Mouse (Mus musculus) adrenal gland, postnatal 14 days (tissue): Measurements from ENCODE around the gene Nfatc2ip. TPM values are rescaled to one million over a fixed set of nuclear protein-coding genes. Genes with fewer than 3 reads are reported as not detected.

Experiments used
- DNase-seq: peaks from one replicate; pipeline ENCODE4 v3.0.0; 2021; ENCODE audit warnings: mixed read lengths
- microRNA-seq, 2 experiments: library from miRNA; unstranded; fragments of <30 nt; microRNA quantifications; one replicate each; pipeline ENCODE4 v1.2.0; 2021
- total RNA-seq: library from RNA; stranded (reverse); gene quantifications from 2 replicates; pipeline ENCODE4 v1.2.3, GENCODE M21; 2021

Nfatc2ip gene
- total RNA-seq, 1 experiment from 2014 or later, result 7.1 TPM

DNA sequence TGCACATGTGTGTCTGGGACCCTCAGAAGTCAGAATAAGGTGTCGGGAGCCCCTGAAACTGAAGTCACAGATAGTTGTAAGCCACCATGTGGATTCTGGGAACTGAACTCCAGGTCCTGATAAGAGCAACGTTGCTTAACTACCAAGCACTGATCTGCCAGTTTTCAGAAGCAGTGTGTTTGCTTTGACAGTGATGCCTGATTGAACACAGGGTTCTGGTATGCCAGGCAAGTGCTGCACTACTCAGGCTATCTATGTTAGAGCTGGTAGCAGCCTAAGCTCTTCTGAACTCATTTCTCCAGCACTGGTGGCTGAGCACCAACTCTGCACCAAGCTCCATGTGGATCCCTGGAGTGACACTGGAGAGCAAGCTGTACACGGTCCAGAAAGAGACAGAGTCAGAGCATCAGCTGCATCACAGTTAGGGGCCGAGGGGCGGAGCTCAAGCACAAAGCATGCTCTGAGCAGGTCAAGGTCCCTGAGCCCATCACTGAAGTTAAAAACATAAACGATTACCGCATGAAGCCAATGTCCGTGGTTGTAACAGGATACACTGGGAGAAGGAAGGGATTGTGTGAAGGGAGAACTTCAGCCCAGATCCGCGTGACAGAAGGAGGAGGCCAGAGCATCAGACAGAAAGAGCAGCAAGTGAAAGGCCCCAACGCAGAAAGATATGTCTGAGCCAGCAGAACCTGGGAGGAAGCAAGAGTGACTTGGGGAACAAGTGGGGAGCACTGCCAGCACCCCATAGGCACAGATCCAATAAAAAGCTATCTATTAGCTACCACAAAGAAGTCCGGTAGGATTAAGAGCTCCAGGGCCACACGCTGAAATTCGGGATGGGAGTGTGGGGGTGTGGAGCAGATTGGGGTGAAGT lies 41.6 kb downstream of the Nfatc2ip start:
- DNase-seq, result peak; percentile 30

DNA sequence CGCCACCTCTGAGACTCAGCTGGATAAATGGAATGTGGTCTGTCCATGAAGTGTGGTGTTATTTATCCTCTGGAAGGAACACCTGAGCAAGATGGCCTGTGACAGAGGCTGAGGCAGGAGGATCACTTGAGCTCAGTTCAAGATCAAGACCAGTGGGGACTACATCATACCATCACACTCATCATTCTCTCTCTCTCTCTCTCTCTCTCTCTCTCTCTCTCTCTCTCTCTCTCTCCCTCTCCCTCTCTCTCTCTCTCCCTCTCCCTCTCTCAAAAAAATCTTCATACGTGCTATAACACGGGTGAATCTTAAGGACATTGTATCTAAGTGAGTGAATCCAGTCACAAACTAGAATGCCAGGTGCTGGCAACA lies 42.6 kb downstream of the Nfatc2ip start:
- no peak for DNase-seq

DNA sequence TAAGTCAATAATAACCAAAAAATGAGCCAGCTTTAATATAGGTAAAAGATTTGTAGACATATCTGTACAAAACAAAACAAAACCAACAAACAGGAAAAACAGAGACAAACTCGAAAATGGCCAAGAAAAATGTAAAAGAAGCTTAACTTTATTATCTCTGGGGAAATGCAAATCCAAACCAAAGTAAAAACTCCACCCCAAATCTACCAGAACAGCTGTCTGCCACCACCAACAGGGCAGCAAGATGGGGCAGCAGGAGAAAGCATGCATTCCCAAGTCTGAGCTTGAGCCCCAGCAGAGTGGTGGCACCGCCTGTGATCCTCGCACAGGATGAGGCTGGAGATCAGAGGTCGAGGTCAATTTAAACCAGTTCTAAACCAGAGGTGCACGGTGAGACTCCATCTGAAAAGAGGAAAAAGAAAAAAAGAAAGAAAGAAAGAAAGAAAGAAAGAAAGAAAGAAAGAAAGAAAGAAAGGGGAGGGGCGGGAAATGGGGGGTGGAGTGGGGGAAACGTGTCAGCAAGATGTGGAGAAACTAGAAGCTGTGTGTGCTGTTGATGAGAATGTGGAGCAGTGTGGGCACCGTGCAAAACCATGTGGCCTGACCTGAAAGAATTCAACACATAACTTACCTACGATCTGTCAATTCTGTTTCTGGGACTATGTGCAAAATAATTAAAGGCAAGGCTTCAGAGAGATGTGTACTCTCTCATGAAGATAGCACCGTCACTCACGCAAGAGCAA lies 43.1 kb downstream of the Nfatc2ip start:
- DNase-seq, result no peak

DNA sequence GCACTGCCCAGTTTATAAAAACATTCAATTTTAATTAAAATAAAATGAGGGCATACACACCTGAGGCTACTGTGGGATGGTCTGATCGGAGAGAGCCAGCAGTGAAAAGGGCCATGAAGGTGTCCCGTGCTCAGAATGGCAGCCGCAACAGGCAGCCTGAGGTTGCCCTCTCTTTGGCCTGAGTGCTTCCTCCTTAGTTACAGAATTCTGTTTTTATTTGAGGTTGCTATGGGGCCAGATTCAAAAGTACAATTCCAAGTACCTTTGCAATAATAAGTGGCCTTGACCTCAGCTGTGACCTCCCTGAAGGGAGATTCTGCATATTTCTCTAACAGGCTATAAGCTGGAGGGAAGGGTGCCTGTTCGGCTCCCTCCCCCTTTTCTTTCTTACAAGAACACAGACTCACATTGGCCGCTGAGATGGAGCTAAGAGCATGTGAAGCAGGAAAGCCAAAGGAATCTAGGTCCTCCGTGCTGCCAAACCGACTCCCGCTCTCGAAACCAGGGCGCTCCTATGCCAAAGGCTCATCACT lies 45.1 kb downstream of the Nfatc2ip start:
- no peak for DNase-seq

DNA sequence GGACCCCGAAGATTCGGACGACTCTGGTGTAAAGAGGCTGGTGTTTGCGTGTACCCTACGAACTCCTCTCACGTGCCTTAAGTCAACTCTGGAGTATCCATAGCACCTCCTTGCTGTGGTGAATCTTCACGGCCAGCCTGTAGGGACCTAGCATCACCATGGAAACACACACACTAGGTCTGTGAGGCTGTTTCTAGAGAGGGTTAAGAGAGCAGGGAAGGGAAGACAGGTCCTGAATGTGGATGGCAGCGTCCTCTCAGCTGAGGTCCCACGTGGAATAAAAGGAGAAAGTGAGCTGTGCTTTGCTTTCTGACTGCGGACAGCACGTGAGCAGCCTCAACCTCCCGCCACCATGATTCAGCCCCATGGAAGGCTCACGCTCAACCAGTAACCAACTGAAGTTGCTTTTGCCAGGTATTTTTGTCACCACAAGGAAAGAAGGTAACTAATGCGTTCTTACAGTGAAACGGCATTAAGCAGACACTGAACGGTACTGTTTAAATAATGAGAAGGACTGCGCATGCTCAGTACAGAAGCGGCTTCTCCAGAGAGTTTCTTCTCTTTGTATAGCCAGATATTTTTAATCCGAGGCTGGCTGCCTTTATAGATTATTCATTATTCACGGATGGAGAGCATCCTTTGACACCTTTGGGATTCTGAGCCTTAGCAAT lies 45.7 kb downstream of the Nfatc2ip start:
- no peak for DNase-seq

DNA sequence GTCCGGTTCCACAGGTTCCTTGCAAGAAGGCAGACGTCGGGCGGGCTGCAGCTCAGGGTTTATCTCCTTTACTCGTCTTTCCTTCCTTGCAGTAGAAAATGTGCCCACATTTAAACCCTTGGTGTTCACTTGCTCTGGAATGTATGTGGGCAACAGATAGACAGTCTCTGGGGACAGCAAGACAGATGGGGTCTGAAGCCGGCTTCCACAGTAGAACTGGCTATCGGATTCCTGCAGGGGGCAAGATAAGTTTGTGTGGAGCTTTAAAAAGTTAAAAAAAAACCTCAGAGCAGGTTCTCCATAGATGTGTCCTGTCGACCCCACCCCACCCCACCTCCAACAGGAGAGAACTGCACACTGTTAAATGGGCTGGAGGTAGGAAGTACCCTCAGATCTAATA lies 48.2 kb downstream of the Nfatc2ip start:
- no peak for DNase-seq

DNA sequence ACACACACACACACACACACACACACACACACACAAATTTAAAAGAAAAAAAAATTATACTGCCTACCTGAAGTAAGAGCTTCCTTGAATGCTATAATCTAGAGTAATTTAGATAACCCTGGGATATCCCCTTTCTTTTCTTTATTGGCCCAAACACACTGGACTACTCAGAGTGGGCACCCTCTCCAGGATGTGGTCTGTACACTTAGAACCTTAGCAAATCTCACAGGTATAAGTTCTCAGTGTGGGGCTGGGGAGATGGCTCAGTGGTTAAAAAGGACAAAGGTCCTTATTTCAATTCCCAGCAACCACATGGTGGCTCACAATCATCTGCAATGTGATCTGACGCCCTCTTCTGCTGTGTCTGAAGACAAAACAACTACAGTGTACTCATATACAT lies 49.4 kb downstream of the Nfatc2ip start:
- DNase-seq, result no peak

DNA sequence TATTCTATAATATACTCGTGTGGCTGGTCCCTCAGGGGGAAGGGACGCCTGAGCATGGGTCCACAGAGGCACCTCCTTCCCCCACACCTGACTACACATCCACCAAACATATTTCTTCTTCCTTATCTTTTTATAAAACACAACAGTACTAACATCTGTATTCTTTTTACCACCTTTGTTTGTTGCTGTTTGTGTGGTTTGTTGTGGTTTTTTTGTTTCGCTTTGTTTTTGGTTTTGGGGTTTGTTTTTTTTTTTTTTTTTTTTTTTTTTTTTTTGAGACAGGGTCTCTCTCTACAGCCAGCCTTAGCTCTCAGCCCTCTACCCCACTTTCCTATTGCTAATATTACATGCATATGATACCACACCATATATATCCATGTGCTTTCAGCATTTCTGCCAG lies 50.6 kb downstream of the Nfatc2ip start:
- no peak for DNase-seq

DNA sequence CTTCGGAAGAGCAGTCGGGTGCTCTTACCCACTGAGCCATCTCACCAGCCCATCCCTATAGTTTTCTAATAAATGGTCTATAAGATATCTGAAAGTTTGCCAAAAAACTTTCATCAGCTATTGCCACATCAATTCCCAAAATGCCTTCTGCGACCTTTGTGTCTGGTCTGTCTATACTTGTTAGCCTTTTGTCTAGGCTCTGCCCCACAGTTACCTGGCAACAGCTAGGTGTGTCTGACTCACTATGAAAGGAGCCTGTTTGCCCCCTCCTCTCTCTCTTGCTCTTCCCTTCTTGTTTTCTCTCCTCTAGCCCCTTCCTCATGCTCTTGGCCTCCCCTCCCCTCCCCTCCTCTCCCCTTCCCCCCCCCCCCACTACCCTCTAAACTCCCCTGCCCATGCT lies 51.0 kb downstream of the Nfatc2ip start:
- no peak for DNase-seq

DNA sequence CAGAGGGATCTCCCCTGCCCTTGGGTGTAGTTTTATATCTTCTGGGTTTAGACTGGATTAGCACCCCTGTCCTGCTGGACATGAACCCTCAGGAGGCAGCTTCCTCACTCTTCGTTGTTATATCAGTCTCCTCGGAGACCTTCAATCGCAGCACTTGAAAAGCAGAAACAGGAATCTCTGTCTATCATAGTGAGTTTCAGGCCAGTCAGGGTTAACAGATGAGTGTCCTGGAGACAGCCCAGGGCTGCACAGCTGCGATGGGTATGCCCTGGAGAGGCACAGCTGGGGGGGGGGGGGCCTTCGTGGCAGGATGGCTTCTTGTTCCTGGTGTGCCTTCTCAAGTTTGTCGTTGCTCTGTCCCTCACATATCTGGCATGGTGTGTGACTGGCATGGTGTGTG lies 55.6 kb downstream of the Nfatc2ip start:
- DNase-seq, result no peak

DNA sequence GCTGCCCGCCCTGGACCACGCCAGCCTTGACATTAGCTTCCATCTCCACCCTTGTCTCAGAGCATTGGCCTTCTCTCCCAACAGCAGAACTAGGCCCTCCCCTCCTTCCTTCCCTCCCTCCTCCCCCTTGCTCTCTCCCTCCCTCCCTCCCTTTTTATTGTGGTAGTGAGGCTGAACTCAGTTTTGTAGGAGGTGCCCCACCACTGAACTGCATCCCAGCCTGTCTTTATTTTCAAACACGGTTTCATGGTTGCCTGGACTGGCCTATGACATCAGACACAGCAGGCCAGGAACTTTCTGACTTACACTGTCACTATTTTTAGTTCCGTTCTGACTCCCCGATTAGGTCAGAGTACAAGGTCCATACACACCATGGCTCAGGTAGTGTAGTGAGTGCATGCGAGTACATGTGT lies 56.3 kb downstream of the Nfatc2ip start:
- DNase-seq, result no peak

DNA sequence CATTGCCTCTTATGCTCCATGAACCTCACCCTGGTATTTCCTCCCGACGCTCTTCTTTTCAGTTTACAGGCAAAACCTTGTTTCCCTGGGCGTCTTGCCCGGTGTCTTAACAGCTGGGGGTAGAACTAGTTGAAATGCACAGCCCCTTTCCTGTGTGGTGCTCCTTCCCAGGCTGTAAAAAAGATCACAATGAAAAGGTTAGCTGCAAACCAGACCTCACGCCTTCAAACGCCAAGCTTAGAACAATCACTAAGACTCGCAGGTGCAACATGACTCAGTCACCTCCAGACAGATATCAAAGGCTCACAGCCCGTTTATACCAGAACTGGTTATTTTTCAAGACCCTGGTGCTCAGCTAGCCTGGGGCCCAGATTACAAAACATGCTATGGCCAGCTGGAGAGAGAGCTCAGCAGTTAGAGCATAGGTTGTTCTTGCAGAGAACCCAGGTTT lies 57.0 kb downstream of the Nfatc2ip start:
- DNase-seq, result no peak

DNA sequence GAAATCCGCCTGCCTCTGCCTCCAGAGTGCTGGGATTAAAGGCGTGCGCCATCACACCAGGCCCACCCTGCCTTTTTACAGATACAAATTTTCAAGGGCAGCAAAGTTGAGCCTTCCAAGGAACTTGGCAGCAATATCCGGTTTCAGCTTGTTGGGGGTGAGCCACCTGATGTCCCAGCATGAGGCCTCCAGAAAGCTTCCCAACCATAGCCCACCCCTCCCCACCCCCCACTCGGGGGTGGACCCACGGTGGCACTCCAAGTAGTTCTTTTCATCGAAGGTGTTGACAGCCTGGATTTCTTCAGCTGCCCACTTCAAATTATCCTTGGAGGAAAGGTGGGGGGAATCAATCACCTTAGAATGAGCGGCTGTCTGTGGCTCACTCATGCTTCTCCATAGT lies 57.6 kb downstream of the Nfatc2ip start:
- DNase-seq, result no peak

DNA sequence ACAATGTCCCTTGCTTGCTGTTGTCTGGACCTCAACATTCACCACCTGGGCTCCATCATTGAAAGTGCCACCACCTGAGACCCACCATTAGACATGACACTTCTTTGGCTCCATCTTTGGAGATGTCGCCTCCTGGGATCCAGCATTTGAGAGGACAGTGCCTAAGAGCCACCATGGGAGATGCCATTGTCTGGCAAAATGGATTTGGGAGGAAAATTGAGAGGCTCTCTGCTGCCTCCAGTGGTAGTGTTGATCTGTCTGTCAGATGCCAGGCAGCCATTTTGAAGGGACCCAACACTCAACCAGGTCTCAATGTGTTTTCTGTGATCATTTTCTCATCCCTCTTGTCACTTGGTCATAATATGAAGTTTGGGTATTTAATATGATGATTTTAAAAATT lies 61.0 kb downstream of the Nfatc2ip start:
- DNase-seq, result no peak

Small RNA genes within 50 kb of the gene (microRNA-seq; reads per million reads assigned to microRNA genes)
- 0 reads per million in 2 experiments for gene Mir7058

Other genes starting within 250 kb of the Nfatc2ip start
- gene Xpo6, start 196.2 kb downstream of the Nfatc2ip start, total RNA-seq, result 77.8 and 97.1 TPM in 2 replicates
- 45.1 and 50.2 TPM in 2 replicates for gene Sbk1, start 124.1 kb downstream of the Nfatc2ip start, total RNA-seq
- 1.1 and 14.1 TPM in 2 replicates for gene Lat, start 27.2 kb downstream of the Nfatc2ip start, total RNA-seq
- gene Spns1, start 19.3 kb downstream of the Nfatc2ip start, total RNA-seq, result 38.7 and 45.0 TPM in 2 replicates
- 2.7 and 19.9 TPM in 2 replicates for gene Cd19, start 18.2 kb upstream of the Nfatc2ip start, total RNA-seq
- gene Rabep2, start 32.0 kb upstream of the Nfatc2ip start, total RNA-seq, result 35.7 and 45.2 TPM in 2 replicates
- gene Atp2a1, start 66.4 kb upstream of the Nfatc2ip start, total RNA-seq, result 0.33 and 0.68 TPM in 2 replicates
- gene Sh2b1, start 78.7 kb upstream of the Nfatc2ip start, total RNA-seq, result 52.3 and 56.4 TPM in 2 replicates
- gene Tufm, start 90.6 kb upstream of the Nfatc2ip start, total RNA-seq, result 221 and 223 TPM in 2 replicates
- gene Atxn2l, start 106.7 kb upstream of the Nfatc2ip start, total RNA-seq, result 90.3 and 96.7 TPM in 2 replicates
- 241 and 262 TPM in 2 replicates for gene Eif3c, start 169.7 kb upstream of the Nfatc2ip start, total RNA-seq
- gene Apobr, start 188.2 kb upstream of the Nfatc2ip start, total RNA-seq, result 2.9 and 3.5 TPM in 2 replicates
- 25.3 and 31.1 TPM in 2 replicates for gene Cln3, start 189.1 kb upstream of the Nfatc2ip start, total RNA-seq
- not detected in 2 replicates for gene Il27, start 198.2 kb upstream of the Nfatc2ip start, total RNA-seq
- 16.2 and 21.5 TPM in 2 replicates for gene Nupr1, start 234.1 kb upstream of the Nfatc2ip start, total RNA-seq